Mouse (Mus musculus) spleen, adult 18-20 months (tissue): ENCODE measurements around the gene Mindy3.

Experiments used
- DNase-seq, 2 experiments: peaks; one replicate each; pipeline ENCODE4 v3.0.0; 2022; ENCODE audit warnings: mixed read lengths in 2 of 2

Mindy3 gene

DNA sequence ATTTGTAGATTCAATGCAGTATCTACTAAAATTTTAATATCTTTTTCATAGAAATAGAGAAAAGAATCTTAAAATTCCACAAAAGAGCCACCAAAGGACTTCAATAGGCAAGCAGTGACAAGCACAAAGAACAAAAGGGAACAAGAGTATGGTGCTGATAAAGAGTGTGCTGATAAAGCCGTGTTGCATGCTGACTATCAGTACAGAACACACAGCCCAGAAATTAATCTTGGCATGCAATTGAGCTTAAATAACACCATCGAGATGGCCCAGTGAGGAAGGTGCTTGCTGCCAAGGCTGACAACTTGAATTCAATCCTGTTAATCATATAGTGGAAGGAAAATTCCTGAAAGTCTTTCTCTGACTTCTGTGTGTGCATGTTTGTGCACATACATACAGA, 50.8 kb downstream of the Mindy3 start:
- no peak for DNase-seq

DNA sequence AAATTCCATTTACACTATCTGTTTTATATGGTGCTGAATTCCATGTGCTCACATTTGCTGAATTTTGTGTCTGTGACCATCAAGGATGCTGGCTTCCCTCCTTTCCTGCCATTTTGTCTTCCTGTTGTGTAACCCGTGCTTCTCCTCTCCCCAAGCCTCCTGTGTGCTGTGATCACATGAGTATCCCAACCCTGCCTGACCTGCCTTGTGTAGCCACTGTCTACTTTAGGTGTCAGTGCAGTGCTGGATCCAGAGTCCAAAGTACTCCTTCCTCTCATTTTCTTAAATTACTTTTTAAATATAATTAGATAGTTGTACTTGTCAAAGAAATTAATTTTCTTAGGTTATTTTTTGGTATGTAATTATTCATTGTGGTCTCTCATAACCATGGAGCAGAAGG, 51.3 kb downstream of the Mindy3 start:
- no peak for DNase-seq

DNA sequence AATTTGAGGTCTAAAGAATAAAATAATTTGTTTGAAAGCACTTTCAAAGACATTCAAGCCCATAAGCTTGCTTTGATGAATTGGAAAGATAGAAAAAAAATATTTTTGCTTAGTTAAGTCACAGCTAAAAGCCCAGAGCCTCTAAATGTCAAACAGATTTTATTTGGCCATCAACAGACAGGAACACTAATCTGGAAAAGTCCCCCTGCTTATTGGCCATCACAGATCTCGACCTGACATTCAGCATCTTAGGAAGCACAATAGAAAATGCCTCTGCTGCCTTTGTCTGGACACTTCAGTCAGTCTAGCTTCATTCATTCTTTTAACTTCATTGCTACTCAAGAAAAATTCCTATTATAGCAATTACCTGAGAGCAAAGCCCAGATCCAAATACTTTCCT, 58.0 kb downstream of the Mindy3 start:
- no peak for DNase-seq

DNA sequence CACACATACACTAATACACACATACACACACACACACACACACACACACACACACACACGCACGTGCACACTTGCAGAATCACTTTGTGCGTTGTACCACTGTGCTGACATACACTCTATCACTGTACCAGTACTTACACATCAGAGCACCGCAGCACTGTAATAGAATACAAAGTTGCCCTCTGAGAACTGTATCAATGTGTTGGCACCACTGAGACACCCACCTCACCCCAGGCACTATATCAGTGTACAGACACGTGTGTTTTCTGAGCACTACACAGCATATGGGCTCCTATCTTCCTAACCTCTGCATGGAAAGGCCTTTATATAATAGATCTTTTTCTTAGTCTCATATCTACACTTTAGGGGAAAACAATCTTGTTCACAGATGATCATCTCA, 64.4 kb downstream of the Mindy3 start:
- DNase-seq = no peak

DNA sequence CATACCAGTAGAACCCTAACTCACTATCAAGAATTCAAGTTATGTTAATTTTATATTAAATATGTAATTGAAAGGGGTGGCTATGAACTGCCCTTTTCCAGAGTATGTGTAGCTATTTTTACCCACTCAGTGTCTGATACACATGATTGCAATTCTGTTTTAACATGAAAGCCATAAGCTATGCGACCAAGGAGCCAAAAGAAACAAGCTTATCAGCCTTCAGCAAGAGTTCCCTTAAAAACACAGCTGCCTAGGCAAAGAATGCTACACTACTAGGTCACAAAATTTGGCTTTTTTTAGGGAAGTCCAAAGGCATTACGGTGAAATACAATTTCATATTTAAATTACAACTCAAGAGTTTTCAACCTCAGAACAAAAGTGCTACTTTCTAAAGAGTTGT, 70.4 kb downstream of the Mindy3 start:
- DNase-seq = no peak

DNA sequence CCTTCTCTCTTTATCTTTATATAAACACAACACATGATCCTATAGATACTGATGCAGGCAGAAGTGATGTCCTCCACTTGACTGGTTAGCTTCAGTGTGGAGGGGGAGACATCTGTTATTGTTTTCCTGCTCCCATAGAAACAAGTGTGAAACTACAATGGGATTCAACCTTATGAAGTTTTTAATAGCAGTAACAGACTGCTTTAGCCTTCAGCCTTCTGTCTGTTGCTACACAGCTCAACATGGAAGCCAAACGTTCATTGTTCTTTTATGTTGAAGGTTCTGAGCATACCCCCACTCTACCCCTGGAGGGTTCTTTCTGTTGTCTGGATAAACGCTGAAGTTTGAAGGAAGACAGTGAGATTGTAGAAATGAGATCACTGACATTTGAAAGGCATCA, 87.3 kb downstream of the Mindy3 start:
- no peak for DNase-seq

DNA sequence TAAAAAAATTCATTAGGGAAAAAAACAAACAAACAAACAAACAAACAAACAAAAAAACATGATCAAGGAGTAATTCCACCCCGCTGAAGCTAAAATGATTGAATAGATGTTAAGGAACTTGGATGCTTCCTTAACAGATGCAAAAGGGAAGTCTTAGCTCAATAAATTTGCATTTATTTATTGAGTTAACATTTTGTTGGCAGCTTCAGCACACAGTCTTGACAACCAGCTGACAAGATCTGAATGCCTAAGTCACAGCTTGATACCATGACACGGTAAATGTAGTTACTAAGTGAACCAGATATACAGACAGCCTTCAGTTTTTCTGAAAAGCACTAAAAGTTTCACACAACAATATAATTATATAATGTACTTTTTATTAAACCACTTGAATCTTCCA, 89.7 kb downstream of the Mindy3 start:
- DNase-seq = no peak

DNA sequence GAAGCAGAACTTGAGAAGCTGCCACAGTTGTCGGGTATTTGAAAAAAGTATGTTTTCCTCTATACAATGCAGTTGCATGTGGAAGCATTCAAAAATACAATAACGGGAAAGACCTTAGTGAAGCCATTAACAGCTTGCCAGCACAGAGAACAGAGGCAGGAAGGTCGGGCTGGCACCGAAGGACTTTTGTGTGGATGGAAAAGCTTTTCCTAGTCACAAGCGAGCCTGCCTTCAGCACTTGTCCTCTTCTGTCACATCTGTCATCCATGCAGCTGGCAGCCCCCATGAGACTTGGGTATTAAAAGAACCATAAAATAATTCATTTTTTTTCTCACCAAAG, 90.2 kb downstream of the Mindy3 start:
- no peak for DNase-seq

DNA sequence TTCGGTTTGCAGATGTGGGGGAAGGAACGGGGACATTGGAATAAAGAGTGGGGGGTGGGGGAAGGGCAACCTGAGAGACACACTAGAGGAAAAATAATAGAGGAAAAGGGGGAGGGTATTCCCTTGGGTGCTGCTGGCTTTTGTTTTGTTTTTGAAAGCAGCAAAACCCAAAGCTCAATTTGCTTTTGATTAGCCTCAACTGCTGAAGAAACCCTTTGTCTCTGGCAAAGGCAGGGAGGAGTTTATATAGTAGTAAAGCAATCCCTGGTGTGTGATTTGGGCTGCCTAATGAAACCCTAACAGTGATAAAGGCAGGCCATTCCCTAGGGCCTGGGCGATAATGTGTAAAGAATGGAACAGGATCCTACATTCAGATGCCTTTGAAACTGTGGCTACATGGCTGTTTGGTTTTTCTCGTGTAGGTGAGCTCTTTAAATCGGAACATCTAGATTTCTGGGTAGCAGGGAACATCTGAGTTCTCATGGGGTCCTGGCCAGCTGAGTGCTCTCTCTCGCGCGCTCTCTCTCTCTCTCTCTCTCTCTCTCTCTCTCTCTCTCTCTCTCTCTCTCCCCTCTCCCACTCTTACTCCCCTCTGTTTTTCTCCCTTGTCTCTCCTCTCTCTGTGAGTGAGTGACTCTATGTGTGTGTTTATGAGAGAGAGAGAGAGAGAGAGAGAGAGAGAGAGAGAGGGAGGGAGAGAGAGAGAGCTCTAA, 90.8 kb downstream of the Mindy3 start:
- DNase-seq = no peak

DNA sequence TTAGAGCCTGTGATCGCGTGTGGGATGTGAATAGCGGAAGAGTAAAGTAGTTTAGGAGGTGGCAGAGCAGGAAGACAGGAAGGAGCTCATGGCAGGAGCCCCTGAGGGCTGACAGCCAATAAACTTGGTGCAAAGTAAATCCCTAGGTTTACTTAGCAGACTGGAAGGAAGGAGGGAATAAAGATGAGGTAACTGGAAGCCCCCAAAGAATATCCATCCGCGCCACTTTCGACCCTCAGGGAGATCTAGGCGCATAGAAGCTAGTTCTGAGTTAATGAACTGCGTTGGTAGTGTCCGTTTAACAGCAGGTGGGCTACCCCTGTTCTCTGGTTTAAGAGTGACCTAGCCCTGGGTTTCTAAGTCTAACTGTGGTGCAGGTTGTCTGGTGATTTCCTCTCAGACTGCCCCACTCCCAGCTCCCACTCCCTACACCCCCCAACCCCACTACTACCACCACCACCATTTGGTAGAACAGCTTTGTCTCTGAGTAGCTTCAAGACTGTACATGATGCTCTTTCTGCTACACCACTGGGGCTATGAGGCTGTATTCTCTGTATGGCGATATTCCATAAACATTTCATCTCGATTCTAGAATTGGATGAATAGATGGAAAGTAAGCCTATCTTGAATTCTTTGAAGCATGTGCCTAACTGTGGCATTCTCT, 91.4 kb downstream of the Mindy3 start:
- no peak for DNase-seq

DNA sequence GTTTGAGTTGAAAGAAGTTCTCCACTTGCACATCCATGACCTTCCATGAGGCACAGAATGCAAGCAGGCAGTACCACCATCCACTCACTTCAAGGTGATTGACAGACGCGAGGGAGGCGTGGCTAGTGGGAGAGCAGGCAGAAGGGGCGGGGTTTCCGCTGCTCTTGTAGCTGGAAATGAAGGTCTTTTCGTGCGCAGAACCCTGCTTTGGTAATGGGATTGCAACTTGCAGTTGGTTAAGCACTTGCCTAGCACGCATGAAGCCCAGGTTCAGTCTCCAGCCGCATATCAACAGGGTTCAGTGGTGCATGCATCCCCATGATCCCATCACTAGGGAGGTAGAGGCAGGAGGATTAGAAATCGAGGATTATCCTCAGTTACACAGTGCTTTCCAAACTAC, 92.1 kb downstream of the Mindy3 start:
- peak; percentile 18 to 47 for DNase-seq

DNA sequence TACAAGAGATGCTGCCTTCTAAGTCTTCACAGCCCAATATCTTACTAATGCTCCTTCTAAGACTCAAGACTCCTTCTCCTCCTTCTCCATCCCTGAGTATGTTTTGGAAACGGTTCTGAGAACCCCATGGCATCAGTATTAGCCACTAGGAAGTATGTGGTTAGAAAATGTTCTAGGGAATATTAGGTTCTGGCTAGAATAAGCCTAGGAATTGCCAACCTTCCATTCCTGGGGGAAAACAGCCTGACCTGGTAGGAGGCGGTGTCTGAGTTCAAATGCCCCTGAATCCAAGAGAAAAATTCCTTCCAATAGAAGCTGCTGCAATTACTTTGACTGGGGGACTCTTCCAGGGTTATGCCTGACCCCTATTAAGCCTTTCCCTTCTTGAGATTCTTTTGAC, 93.4 kb downstream of the Mindy3 start:
- DNase-seq = no peak

DNA sequence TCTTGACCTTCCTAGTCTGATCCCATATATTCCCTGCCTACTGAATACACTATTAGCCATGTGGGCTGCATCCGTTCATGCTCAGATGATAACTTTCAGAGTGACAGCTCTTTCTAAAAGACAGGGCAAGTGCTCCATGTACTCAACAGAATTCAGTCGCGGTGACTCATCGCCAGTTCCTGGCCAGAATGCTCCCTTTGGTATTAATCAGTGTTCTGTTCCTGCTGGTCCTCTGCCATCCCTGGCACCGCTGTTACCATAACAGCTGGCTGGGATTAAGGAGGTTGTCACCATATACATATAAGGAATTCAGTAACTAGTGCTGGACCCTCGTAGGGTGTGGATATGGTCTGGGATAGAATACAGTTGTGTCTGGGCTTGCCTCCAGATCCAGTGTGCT, 93.9 kb downstream of the Mindy3 start:
- DNase-seq = no peak

DNA sequence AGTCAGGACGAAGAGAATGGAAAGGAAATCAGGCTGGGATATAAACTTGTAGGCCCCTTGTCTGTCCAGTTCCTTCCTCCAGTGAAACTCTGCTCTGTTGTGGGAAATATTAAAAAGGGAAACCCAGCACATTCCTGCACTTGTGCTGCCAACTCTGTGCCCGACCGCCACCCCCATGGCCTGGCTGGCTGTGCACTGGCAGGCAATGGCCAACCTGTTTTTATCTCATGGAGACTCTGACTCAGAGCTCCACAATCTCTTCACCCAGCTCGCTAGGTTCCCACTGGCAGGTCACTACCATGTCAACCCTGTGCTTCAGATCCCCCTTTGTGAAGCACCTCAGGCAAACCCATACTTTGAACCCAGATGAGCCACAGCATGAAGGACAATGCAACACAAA, 98.4 kb downstream of the Mindy3 start:
- DNase-seq = no peak

DNA sequence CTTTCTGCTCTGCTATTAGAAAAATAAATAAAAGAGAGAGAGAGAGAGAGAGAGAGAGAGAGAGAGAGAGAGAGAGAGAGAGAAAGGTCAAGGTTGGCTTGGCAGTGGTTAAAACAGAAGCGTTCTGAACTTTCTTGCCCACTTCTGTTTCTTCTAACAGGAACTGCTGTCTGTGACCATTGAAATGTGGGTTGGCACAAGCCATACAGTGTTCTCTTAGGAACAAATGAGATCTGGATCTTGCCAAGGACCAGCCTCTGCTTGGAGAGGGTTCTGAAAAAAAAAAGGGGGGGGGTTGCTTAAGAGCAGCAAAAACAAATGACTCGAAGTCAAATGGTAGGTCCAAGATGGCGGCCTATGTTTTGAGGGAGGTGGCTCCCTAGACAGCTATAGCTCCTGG, 100.6 kb downstream of the Mindy3 start:
- no peak for DNase-seq

DNA sequence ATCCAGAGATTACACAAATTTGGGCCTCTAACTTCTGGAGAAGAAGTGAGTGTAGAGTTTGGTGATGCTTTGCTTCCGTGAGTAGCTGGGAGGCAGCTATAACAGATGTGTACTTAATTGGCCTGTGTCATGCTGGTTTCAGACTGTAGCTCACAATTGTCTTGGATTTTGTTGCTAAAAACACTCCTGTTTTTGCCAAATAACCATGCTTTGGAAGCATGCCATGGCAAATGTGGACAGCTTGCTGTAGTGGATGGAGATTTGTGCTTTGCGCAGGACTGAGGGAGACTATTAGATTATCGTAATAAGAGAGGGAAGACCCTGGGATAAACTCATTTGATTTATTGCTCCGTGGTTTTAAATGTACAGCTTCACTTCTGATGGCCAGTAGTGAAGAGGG, 101.2 kb downstream of the Mindy3 start:
- no peak for DNase-seq

DNA sequence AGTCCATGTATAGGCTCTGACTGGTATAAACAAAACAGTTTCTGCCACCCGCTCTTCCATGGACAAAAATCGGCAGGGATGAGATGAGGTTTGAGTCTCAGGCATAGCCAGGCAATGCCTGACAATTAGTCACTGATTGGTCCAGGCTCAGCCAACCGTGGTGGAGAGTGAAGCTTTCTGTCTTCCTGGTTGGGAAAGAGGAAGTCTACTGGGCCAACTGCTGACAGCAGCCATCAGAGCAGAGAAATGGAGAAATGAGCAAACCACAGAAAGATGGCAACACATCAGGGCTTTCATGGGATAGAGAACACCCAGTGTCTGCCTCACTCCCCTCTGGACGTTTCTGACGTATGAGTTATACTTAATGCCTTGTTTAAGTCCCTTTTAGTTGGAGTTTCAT, 101.9 kb downstream of the Mindy3 start:
- DNase-seq = peak; percentile 31 to 33

DNA sequence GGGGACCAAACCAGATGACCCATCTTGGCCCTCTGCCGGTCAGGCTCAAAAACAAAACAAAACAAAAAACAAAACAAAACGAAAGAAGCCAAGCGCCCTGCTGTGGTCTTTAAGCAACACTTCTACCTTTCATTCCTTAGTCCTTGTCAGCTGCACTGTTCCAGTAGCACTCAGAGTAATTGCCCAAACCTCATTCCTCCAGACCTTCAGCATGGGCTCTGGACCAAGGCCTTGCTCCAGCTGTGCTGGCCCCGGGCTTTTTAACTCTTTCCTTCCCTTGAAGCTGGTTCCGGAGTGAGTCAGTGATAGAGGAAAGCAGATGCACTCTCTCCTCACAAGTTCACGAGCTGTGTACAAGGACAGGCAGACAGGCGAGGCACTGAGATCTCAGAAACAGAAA, 102.9 kb downstream of the Mindy3 start:
- DNase-seq = no peak

DNA sequence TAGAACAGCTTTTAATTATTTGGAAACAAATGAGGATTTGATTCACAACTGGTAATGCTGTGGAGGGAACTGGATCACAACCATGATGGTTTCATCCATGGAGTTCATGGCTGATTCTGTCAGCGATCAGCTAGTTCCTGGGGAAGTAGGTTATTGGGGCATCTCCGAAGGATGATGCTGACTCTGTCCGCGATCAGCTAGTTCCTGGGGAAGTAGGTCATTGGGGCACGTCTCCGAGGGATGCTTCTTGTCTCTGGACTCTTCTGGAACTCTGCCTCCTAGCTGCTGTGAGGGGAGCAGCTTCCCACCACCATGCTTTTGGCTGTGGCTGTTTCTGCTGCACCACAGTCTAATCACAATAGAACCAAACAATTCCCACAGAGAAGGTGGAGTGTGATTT, 105.2 kb downstream of the Mindy3 start:
- DNase-seq = no peak

DNA sequence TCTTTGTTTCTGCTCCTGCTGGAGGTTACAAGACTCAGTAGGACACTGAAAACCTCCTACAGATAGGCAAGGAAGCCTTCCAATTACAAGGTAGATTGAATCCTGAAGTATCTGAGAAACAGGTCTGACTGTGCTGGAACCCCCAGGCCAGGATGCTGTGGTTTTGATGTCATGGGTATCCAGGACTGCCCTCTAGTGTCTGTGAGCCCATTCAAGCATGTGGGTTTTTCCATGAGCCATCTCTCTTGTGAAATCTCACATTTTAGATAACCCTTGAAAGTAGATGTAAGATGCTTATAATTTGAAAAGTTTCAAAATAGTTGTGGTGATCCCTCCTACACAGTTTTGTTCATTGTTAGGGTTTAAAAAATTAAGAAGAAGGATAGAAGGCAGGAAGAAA, 110.8 kb downstream of the Mindy3 start:
- no peak for DNase-seq

DNA sequence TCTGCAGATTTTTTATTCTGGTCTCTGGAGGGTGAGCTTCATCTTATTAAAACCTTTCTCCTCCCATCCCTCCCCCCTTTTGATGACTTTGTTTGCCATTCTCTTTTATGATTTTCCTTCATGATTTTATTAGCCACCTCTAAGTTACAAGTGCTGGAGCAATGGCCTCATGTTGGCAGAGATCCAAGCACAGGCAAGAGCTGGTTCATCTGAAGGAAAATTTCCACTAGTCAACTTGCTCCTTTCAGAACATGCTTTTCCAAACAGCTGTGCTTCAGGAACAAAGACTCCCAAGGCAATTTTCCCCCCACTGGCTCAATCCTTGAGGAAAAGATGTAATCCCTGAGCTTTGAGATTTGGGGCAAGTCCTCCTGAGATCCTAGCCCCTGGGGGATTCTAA, 112.0 kb downstream of the Mindy3 start:
- DNase-seq = no peak

DNA sequence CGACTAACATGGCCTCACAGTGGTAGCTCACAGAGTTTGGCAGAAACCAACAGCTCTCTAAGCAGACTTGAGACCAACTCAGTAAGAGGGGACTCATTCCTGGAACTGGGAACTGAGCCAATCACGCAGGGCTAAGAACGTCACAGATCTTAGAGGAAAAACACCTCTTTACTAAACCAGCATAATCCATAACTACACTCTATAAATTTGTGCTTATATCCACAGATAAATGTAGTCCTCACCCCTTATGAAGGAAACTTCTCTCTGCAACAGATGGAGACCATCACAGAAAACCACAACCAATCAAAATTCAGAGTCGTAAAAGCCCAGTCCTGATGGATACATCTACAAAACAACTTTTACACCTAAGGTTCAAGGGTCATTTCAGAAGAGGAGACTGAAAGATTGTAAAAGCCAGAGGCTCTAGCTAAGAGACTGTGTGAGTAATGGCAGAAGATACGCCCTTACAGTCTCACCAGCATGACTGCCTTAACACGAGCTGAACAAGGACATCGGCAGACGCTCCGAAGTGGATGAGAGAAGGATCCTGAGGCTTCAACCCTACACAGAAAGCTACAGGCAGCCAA, 114.1 kb downstream of the Mindy3 start:
- no peak for DNase-seq

DNA sequence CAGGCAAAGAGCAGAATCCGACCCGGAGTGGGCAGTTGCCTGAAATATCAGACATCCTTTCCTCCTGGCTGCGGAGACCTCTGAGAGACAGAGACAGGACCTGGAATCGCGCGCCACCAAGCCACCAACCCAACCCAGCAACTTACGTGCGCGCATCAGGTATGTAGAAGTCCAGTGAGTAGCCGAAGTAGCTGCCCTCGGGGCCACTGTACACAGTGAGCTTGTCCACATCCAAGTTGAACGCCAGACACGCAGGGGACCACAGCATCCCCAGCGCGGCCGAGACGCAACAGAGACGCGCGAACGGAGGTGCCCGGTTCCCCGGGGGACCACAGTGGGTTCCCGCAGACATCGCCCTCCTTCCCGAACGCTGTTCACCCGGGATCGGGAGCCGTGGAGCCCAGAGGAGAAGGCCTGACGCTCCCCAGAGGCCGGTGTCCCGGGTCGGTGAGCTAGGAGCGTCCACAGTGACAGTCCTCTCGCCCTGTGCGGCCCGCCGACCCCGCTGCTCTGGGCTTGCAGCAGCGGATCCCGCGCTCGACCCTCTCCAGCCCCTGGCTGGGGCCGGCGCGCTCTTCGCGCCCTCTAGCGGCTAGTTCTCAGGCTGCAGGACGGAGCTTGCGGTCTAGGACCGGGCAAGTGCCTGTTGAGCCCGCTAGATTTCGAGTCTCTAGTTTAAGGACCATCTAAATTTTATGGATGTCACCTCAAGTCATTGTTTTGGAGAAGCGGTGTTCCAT, 117.7 kb downstream of the Mindy3 start, which contains the start of gene Itga8:
TSS of gene Itga8 (minus strand) at position 492 of the 740 bp plus-strand sequence.
- peak; percentile 41 to 76 for DNase-seq
